Mouse (Mus musculus) cerebellum, adult 8-10 months (tissue): ENCODE results near the gene Cnn3.
A peak's percentile ranks its signal among the peaks of the same experiment; 100 is the strongest.

Source experiments
- DNase-seq: peaks from one replicate; pipeline ENCODE4 v3.0.0; 2022

The Cnn3 gene

DNA sequence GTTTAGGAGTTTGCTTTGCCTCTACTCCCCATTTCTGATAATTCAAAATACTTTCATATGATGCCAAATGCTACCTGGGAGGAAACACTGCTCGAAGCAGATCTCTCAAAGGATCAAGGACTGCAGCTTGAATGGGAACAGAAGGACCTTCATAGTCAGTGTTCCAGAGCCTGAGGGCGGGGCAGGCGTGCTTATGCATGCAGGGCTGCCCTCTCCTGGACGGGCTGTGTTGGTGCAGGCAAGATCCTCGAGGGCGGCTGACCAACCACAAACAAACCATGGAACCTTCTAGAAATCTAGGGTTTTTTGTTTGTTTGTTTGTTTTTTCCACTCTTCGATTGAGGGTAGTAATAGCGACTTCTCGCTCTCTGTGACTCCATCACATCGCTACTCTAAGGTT is 73.9 kb downstream of the Cnn3 start:
- peak; percentile 59 for DNase-seq

GRCm38 (mm10) chr3:121500734-121501133 is 74.4 kb downstream of the Cnn3 start:
- no peak for DNase-seq

DNA sequence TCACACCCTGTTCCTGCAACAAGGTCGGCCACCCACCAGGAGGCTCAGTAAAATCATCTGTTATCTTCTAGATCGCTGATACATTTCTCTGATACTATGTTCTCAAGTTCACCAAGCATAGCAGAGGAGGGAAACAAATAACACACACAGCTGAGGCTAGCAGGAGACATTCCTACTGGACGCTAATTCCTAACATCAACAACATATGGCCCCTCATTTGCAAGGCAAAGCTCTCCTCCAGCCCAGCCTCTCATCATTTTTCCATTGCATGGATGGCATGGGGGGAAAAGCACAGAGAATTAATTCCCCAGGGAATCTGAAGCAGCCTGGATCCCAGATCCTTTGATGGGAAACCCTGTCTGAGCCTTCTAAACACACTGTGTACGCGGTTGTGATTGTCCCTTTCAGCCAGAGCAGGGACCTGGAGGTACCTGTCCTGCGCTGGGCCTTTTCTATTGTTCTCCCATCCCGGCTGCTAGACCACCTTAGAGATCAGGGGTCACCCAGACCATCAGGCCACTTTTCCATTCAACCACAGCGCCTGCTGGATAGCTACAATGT is 78.7 kb downstream of the Cnn3 start:
- no peak for DNase-seq

DNA sequence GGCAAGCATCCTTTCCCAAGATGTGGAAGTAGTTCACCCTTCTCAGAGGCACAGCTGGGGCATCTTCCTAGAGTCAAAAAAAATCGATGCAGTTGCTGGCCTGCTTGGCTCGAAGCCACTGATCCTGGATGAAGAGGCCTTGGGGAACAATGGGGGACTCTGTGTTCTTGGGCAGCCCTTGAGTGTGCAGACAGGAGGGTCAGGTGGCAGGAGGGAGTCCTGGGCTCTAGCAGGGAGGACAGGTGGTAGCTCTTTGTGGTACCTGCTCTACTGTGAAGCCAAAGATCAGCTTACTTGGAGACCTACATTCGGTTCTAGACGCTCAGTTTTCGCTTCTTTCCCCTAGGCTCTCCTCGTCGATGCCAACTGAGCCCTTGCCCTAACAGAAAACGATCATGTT is 79.9 kb downstream of the Cnn3 start:
- DNase-seq = no peak

DNA sequence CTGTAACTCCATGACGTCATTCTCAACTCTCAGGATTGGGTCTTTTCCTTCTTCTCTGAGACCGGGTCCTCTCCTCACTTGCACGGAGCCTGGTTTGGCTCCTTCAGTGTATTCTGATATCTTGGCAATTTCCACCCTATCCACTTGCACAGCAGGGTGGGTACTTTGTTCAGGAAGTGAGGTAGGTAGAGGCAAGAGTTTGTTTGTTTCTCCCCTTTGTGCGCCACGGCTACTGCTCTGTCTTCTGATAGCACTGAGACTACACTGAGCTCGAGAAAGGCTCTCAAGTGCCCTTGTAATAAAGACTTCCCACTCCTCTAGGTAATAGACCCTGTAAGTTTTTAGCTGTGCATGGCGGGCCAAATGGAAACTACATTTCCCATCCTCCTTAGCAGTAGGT is 80.5 kb downstream of the Cnn3 start:
- no peak for DNase-seq

DNA sequence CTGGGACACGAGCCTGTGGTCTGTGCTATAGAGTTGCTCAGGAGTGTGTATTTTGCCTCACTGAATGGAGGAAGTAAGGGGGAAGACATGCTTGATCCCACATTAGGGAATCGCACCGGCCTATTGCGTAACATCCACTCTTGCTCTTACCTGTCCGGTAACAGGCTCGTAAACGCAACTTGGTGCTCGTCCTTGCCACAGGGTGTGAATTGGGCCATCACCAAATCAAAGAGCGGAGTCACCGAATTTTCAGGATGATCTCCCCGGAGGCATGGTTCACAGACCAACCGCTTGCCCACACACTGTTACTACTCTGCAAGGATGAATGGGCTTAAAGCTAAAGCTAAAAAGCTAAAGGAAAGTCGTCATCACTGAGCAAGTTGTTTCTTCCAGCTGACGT is 81.4 kb downstream of the Cnn3 start:
- no peak for DNase-seq
